Mouse (Mus musculus) liver, adult 2 months (tissue): ENCODE measurements around the gene Emp2.

Experiments used
- CTCF ChIP-seq: fragments of 200-500 bp; IDR thresholded peaks from 2 replicates; pipeline ENCODE4 v1.5.1; 2011; ENCODE audit warnings: low read depth, low read length, control low read depth
- POLR2A ChIP-seq: fragments of 200-500 bp; IDR thresholded peaks from 2 replicates; pipeline ENCODE4 v1.6.1; 2011; ENCODE audit warnings: low read length, control low read depth; ENCODE audit not compliant: insufficient read depth; ENCODE audit errors: extremely low read depth

- no peak for TF ChIP-seq CTCF
- no peak for TF ChIP-seq POLR2A
Observed at GRCm38 (mm10) chr16:10316493-10317196, 2.9 kb upstream of the Emp2 start.
